Mouse (Mus musculus): ENCODE results near the gene Cltc. TPM values are rescaled to one million over a fixed set of nuclear protein-coding genes. Genes with fewer than 3 reads are reported as not detected.

Gene Cltc
- polyA plus RNA-seq, 1 experiment from 2014 or later = 64.5 TPM

- no peak; the same call in 1 of the 2 replicates for ATAC-seq (ENCODE audit: low FRiP score, low TSS enrichment)
- DNase-seq (ENCODE audit: low spot score) = no peak
- WGBS = 73% methylated on average over 4 of the region's 4 CpGs
- Histone ChIP-seq H3K4me1 (replicated peaks; ENCODE audit: control insufficient read depth, insufficient read depth) (0 out of 2 replicates have a peak, but pooled peaks cover 3% of the 10 kb centered on the region), H3K27me3 (ENCODE audit: control insufficient read depth, insufficient read depth, low read length) (no peaks in the 10 kb centered on the region), H3K9ac (ENCODE audit: low read length) (no peak overlapping the region), H3K36me3 (ENCODE audit: control insufficient read depth, insufficient read depth, low read length) (no peaks in the 10 kb centered on the region), H3K4me2 (replicated peaks; ENCODE audit: low read depth) (no peak overlapping the region), H3K9me3 (ENCODE audit: control insufficient read depth, low read length) (no peaks in the 10 kb centered on the region), H3K27ac (replicated peaks) (no peak overlapping the region), H3K4me3 (ENCODE audit: low read depth, low read length) (no peak overlapping the region)
- TF ChIP-seq CTCF (IDR thresholded peaks at IDR 0.05; ENCODE audit: low read depth) = no peak
These were observed 103.3 kb downstream of the Cltc start for GRCm38 (mm10) chr11:86654096-86654495.

GRCm38 (mm10) chr11:86653446-86653845 lies 103.9 kb downstream of the Cltc start:
- 0 out of 2 replicates have a peak, but pooled peaks cover 3% of the 10 kb centered on the region for H3K4me1 ChIP-seq (replicated peaks; ENCODE audit: control insufficient read depth, insufficient read depth)
- ATAC-seq (ENCODE audit: low FRiP score, low TSS enrichment) = peak; percentile 53
- WGBS = 31% methylated on average over 3 of the region's 3 CpGs

GRCm38 (mm10) chr11:86652578-86652979 lies 104.8 kb downstream of the Cltc start:
- Histone ChIP-seq H3K27ac (replicated peaks) (no peak overlapping the region), H3K27me3 (ENCODE audit: control insufficient read depth, insufficient read depth, low read length) (no peaks in the 10 kb centered on the region), H3K4me3 (ENCODE audit: low read depth, low read length) (no peak overlapping the region), H3K9me3 (ENCODE audit: control insufficient read depth, low read length) (no peaks in the 10 kb centered on the region), H3K4me2 (replicated peaks; ENCODE audit: low read depth) (no peak overlapping the region), H3K9ac (ENCODE audit: low read length) (no peak overlapping the region), H3K4me1 (replicated peaks; ENCODE audit: control insufficient read depth, insufficient read depth) (0 out of 2 replicates have a peak, but pooled peaks cover 3% of the 10 kb centered on the region), H3K36me3 (ENCODE audit: control insufficient read depth, insufficient read depth, low read length) (no peaks in the 10 kb centered on the region)
- ATAC-seq (ENCODE audit: low FRiP score, low TSS enrichment) = no peak; the same call in 1 of the 2 replicates
- WGBS = 78% methylated on average over 4 of the region's 4 CpGs
- no peak for DNase-seq (ENCODE audit: low spot score)
- TF ChIP-seq CTCF (IDR thresholded peaks at IDR 0.05; ENCODE audit: low read depth) = no peak
- TF ChIP-seq EP300 (optimal IDR thresholded peaks at IDR 0.05) = no peak

More at GRCm38 (mm10) chr11:86653446-86653845, 103.9 kb downstream of the Cltc start:
- H3K27me3 ChIP-seq (ENCODE audit: control insufficient read depth, insufficient read depth, low read length) = no peaks in the 10 kb centered on the region
- peak; percentile 89 for TF ChIP-seq CTCF (IDR thresholded peaks at IDR 0.05; ENCODE audit: low read depth)
- TF ChIP-seq EP300 (optimal IDR thresholded peaks at IDR 0.05) = no peak
- no peaks in the 10 kb centered on the region for H3K9me3 ChIP-seq (ENCODE audit: control insufficient read depth, low read length)
- no peak overlapping the region for H3K4me2 ChIP-seq (replicated peaks; ENCODE audit: low read depth)
- peak; percentile 48 for DNase-seq (ENCODE audit: low spot score)
- H3K9ac ChIP-seq (ENCODE audit: low read length) = no peak overlapping the region
- no peak overlapping the region; the same call in 1 of the 2 replicates for H3K27ac ChIP-seq (replicated peaks)
- H3K36me3 ChIP-seq (ENCODE audit: control insufficient read depth, insufficient read depth, low read length) = no peaks in the 10 kb centered on the region
- no peak overlapping the region for H3K4me3 ChIP-seq (ENCODE audit: low read depth, low read length)

- no peaks in the 10 kb centered on the region for H3K27me3 ChIP-seq (ENCODE audit: control insufficient read depth, insufficient read depth, low read length)
- no peak overlapping the region for H3K4me3 ChIP-seq (ENCODE audit: low read depth, low read length)
- no peak overlapping the region for H3K27ac ChIP-seq (replicated peaks)
- H3K36me3 ChIP-seq (ENCODE audit: control insufficient read depth, insufficient read depth, low read length) = no peaks in the 10 kb centered on the region
- ATAC-seq (ENCODE audit: low FRiP score, low TSS enrichment) (no peak), DNase-seq (ENCODE audit: low spot score) (no peak)
- H3K9ac ChIP-seq (ENCODE audit: low read length) = no peak overlapping the region
- TF ChIP-seq CTCF (IDR thresholded peaks at IDR 0.05; ENCODE audit: low read depth) = no peak
- no peak for TF ChIP-seq EP300 (optimal IDR thresholded peaks at IDR 0.05)
- no peak overlapping the region for H3K4me2 ChIP-seq (replicated peaks; ENCODE audit: low read depth)
- 61% methylated on average over 6 of the region's 6 CpGs for WGBS
- H3K4me1 ChIP-seq (replicated peaks; ENCODE audit: control insufficient read depth, insufficient read depth) = 0 out of 2 replicates have a peak, but pooled peaks cover 3% of the 10 kb centered on the region
- no peaks in the 10 kb centered on the region for H3K9me3 ChIP-seq (ENCODE audit: control insufficient read depth, low read length)
These were observed 106.7 kb downstream of the Cltc start for GRCm38 (mm10) chr11:86650676-86651075.

GRCm38 (mm10) chr11:86649542-86649941 lies 107.8 kb downstream of the Cltc start:
- Histone ChIP-seq H3K4me2 (replicated peaks; ENCODE audit: low read depth) (no peak overlapping the region), H3K4me3 (ENCODE audit: low read depth, low read length) (no peak overlapping the region), H3K36me3 (ENCODE audit: control insufficient read depth, insufficient read depth, low read length) (no peaks in the 10 kb centered on the region), H3K27ac (replicated peaks) (no peak overlapping the region), H3K9me3 (ENCODE audit: control insufficient read depth, low read length) (no peaks in the 10 kb centered on the region), H3K27me3 (ENCODE audit: control insufficient read depth, insufficient read depth, low read length) (no peaks in the 10 kb centered on the region), H3K9ac (ENCODE audit: low read length) (no peak overlapping the region), H3K4me1 (replicated peaks; ENCODE audit: control insufficient read depth, insufficient read depth) (0 out of 2 replicates have a peak, but pooled peaks cover 3% of the 10 kb centered on the region)
- TF ChIP-seq EP300 (optimal IDR thresholded peaks at IDR 0.05) (no peak), CTCF (IDR thresholded peaks at IDR 0.05; ENCODE audit: low read depth) (no peak)
- 61% methylated on average over 1 of the region's 1 CpGs for WGBS
- ATAC-seq (ENCODE audit: low FRiP score, low TSS enrichment) (no peak), DNase-seq (ENCODE audit: low spot score) (no peak)

- Histone ChIP-seq H3K27ac (replicated peaks) (no peak overlapping the region), H3K4me3 (ENCODE audit: low read depth, low read length) (no peak overlapping the region), H3K4me2 (replicated peaks; ENCODE audit: low read depth) (no peak overlapping the region), H3K9me3 (ENCODE audit: control insufficient read depth, low read length) (no peaks in the 10 kb centered on the region), H3K4me1 (replicated peaks; ENCODE audit: control insufficient read depth, insufficient read depth) (0 out of 2 replicates have a peak, but pooled peaks cover 3% of the 10 kb centered on the region), H3K9ac (ENCODE audit: low read length) (no peak overlapping the region), H3K36me3 (ENCODE audit: control insufficient read depth, insufficient read depth, low read length) (no peaks in the 10 kb centered on the region), H3K27me3 (ENCODE audit: control insufficient read depth, insufficient read depth, low read length) (no peaks in the 10 kb centered on the region)
- 82% methylated on average over 15 of the region's 15 CpGs for WGBS
- TF ChIP-seq EP300 (optimal IDR thresholded peaks at IDR 0.05) = no peak
- TF ChIP-seq CTCF (IDR thresholded peaks at IDR 0.05; ENCODE audit: low read depth) = no peak
- no peak for ATAC-seq (ENCODE audit: low FRiP score, low TSS enrichment)
- no peak for DNase-seq (ENCODE audit: low spot score)
These were observed 109.5 kb downstream of the Cltc start for GRCm38 (mm10) chr11:86647706-86648447.

Measured in stomach, postnatal 0 days (tissue).